Mouse (Mus musculus) cerebellum, adult (tissue): ENCODE results near the gene Polr1a.

Experiments used
- ATAC-seq: cut with Nextera tagmentation; 2 replicates; pipeline ENCODE4 v1.9.2; 2017; ENCODE audit warnings: mild to moderate bottlenecking, moderate library complexity, mixed read lengths; ENCODE audit not compliant: insufficient number of reproducible peaks, low FRiP score, low TSS enrichment

Polr1a gene

DNA sequence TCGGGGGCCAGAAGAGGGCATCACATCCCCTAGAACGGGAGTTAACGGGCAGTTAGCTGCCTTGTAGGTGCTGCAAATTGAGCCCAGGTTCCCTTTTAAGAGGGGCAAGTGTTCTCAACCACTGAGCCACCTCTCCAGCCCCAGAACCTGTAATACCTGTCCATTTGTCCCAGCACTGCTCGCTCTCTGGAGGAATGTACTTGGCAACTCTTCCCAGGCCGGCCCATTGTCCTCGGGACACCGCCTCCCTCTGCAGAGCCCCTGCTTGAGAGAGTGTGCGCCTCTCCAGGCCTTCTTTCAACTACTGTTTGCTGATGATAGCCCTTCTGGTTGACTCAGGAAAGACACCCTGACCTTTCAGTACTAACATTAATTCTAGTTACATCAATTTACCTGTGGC is 37.3 kb downstream of the Polr1a start:
- ATAC-seq = no peak

DNA sequence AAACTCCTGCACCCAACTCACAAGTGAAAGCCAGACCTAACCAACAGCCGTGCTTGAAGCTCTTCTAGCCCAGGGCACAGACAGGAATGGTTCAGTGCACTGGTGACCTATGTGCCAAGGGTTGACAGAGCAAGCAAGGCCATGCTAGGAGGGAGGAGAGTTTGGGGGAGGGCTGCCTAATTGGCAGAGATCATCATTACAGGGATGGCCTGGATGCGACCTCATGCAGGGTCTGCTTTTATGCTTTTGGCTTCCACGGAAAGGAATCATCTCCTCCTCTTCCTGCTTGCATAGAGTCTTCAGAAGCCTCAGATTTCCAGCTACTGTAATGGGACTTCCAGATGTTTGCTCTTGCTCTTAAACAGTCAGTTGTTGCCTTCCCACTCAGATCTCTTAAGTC is 40.9 kb downstream of the Polr1a start:
- no peak for ATAC-seq

DNA sequence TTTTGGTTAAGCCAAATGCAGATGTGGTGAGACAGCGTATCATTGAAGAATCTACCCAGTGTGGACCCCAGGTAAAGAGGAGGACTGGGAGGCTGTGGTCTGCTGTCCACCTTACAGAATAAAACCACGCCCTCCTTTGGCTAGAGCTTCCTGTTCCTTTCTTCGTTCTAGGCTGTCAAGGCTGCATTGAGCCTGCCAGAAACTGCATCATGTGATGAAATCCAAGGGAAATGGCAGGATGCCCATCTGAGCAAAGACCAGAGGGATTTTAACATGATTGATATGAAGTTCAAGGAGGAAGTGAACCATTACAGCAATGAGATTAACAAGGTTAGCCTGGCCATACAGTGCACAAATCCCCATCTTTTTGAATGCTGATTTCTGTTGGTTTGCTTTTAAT is 41.7 kb downstream of the Polr1a start:
- ATAC-seq = no peak

DNA sequence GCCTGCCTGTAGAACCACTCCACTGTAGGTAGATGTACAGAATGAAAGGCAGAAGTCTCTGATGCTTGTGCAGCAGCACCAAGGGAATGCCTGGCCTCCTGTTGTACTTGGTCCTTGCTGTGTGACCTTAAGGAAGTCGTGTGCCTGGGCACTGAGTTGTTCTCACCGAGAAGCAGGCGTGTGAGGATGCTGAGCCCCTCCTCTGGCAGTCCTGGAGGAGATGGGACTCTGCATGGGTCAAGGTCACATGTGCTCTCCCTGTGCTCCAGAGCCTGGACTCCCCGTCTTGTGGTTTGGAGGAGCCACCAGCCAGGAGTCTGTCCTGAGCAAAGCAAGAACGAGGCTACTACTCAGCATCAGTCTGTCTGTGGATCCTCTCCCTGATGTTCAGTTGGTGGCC is 42.3 kb downstream of the Polr1a start:
- ATAC-seq = no peak

DNA sequence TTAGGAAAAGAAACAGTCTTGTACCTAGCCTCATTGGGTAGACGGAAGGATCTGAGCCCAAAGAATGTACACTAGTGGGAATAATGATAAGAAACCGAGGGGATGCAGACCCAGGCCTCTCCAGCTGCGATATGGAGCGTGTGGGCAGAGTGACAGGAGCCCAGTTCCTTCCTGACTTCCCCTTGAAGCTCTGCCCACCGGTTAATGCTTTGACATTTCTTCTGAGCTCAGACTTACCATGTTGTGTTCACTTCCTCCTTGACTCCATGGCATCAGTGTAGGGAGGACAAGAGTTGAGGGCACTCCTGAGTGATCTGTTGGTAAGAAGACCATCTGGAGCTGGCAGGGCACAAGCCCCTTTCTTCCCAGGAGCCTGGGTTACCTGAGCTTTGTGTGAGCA is 53.3 kb downstream of the Polr1a start:
- ATAC-seq = no peak

DNA sequence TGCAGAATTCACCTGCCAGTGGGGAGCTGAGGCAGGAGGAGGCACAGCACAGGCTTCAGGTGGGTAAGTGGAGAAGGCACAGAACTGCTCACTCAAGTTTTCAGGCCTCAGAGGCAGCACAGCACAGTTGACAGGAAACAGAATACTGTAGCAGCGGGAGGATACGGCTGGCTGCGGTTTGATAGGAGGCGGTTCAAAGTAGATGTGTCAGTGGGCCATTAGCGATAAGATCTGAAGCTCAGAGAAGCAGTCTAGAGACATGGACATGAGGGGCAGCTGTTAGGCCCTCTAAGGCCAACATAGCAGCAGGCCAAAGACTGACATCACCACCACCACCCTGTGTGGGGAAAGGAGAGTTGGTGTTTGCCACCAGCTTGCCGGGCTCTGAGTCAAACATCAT is 53.9 kb downstream of the Polr1a start:
- no peak for ATAC-seq

DNA sequence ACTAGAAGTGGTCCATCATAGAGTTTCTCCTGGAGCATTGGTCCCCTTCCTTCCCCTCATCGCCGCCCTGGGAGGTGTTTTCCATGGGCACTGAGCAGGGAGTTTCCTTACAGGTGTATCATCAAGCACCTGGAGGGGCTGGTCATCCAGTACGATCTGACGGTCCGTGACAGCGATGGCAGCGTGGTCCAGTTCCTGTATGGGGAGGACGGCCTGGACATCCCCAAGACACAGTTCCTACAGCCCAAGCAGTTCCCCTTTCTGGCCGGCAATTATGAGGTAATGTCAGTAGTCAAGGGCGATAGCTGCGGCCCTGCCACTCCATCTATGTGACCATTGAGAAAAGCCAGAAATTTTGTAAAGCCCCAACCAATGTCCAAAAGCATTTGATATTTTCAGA is 54.7 kb downstream of the Polr1a start:
- ATAC-seq = no peak

DNA sequence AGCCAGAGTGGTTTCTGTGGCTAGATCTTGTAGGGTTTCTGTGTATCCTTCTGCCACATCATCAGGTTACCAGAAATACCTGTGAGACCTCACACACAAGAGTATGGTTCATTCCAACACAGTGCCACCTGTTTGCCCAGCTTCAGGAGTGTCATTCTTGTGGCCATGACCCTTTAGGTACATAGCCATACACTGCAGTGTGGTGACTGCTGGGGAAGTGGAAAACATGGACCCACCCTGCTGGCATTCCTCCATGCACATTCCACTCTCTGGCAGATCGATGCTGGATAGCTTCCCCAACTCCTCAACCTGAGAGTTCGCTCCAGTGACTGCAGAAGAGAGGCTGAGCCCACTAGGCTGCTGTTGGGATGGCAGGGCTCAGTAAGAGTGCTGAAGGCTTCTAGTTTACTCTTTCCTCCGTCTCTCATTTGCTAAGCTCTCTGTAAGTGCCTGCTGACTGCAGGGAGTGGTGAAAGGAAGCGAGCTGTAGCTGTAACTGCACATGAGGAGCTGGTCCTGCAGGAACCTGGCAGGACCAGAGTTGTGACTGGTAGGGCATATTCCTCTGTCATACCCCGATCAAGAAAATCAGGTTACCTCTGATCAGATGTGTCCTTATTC is 57.9 kb downstream of the Polr1a start:
- ATAC-seq = no peak

DNA sequence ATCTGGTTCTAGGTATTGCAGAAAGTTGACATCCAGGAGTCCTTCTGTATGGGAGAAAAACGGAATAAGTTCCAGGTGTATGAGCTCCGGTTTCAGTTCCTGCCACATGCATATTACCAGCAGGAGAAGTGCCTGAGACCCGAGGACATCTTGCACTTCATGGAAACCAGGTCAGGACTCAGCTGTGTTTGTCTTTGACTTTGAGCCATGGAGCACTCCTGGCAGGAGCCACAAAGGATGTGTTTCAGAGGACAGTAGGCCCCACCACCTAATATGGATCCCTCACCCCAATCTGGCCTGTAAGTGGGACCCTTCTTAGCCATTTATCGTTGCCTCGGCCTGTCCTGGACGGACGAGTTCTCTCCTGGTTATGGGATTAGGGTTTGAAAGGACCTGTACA is 59.0 kb downstream of the Polr1a start:
- ATAC-seq = no peak

DNA sequence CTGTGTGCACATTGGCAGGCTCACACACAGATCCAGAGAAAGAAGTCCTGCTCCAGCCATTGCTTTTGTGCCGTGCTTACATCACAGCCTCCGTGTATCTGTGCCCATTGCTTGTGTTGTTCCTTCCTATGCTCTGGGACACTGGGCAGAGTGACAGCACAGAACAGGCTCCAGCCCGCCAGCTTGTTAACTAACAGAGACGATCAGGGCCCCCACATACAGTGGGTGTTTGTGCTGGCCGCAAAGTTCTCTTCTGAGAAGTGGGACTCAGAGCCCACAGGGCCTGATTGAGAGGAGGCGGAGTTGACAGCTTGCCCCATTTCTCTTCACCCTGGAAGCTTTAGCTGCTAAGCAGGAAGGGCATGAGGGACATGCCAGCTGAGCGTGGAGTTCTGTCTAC is 60.6 kb downstream of the Polr1a start:
- ATAC-seq = no peak

DNA sequence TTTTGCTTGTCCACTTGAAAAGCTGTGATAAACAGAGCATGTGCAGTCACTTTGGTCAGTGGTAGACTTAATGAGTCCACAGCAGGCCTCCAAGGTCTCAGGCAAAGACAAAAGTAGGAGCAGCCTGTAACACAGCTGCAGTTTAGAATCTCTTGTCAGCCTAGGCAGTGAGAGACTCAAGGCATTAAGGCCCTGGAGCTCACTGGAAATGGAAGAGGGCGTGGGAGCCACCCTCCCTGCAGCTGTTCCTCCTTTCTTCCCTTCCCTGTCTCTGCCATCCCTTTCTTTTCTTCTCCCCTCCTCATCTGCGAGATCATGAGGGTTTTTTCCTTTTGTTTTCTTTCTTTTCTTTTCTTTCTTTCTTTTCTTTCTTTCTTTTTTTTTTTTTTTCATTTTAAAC is 61.3 kb downstream of the Polr1a start:
- no peak for ATAC-seq

DNA sequence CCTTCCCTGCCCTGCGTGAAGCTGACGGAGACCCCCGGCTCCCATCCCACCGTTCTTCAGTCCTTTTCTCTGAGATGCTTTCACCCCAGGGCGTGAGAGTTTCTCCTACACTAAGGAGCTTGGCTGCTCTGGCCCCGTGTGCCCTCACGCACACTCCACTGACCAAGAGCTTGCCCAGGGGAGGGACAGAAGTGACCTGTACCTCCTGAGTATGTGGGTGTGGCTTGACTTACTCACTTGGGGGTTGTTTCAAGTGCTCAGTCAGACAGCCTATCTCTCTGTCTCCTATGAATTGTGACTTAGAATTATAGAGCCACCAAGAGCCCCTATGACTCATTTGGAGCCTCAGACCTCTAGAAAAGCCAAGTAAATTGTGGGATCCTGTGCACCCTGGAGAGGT is 67.7 kb downstream of the Polr1a start:
- no peak for ATAC-seq

DNA sequence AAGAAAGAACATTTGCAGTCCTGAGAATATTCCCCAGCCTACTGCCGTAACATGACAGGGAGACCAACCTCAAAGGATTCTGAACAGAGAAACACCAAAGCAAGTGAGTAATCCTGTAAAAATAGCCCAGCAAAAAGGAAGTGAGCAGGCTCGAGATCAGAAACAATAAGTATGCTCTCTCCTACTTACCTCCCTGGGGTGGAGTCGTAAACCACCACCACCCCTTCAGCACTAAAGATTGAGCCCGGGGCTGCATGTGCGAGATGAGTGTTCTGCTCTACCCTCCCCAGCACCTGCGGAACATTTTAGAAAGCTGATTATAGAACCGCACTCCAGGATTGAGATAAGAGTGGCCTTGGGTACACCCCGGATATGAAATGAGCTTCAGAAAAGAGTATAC is 71.3 kb downstream of the Polr1a start:
- no peak for ATAC-seq

DNA sequence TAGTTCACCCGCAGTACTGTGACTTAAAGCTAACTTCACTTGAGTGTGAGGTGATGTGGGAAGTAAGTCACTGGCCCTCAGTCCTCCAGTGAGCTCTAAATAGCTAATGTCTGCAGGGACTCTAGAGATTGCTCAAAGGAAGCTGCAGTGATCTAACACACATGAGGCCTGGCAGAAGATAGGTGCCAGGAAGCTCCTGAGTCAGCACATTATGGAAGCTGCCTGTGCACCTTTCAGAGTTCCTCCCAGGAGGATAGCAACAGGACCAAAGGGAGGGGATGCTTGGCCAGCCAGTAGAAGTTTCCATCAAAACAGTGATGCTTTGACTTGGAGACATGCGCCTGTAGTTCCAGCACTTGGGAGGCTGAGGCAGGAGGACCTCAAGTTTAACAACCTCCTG is 71.7 kb downstream of the Polr1a start:
- no peak for ATAC-seq

DNA sequence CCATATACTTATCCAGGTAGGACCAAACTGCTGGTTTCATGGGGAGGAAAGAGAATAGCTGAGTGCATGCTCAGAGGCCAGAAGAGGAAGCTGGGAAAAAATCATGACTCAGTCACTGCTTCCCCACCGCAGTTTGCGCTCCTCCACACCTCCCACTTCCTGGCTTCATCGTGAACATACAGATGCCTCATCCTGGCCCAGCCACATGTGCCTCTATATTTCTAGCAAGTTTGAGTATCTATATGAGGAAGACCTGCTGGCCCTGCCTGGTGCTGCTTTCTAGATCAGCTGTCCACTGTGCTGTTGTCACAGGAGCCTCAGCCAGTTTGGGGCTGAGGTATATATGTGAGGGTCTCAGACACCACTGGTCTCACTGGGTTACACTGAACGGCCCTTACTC is 72.6 kb downstream of the Polr1a start:
- ATAC-seq = no peak

DNA sequence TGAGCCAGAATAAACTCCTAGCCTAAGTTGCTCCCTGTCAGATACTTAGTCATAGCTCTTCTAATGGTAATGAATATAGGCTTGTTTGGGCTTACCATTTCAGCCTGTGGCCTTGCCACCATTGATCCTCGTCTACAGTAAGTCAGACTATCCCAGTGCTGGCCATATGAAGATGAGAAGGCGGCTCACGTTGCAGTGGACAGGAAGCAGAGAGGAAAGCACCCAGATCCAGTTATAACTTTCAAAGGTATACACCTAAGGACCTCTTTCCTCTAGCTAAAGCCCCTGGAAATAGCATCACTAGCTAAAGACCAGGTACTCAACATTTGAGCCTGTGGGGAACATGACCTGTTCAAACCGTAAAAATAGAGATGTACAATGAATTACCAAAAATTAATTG is 77.1 kb downstream of the Polr1a start:
- ATAC-seq = no peak

DNA sequence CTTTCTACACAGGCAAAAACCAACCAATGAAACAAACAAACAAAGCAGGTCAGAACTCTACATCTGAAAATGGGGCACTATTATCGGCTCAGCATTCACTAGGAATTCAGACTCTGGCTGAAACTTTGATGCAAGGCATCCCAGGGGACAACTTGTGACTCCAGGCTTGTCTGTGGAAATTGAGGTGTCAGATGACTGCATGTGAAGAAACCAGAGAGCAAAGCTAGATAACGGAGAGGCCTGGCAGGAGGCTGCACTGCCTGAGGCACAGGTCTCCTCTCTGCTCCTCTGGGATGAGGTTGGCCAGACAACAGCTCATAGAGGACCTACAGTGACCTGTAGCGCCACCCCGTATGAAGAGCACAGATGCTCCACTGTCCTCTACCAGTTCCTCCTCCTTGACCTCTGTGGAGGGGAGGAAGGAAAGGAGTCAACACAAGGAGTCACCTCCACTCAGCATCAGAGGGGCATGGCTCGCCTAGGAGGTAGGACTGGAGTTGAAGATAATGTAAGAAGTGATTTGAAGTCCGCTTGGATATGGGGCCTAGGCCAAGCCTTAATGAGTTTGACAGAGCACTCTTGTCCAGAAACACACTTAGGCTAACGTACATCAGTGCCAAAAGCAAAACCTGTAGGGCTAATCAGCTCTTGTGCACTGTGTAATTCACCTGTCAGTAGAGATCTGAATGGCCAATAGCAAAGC is 78.8 kb downstream of the Polr1a start:
- no peak for ATAC-seq

DNA sequence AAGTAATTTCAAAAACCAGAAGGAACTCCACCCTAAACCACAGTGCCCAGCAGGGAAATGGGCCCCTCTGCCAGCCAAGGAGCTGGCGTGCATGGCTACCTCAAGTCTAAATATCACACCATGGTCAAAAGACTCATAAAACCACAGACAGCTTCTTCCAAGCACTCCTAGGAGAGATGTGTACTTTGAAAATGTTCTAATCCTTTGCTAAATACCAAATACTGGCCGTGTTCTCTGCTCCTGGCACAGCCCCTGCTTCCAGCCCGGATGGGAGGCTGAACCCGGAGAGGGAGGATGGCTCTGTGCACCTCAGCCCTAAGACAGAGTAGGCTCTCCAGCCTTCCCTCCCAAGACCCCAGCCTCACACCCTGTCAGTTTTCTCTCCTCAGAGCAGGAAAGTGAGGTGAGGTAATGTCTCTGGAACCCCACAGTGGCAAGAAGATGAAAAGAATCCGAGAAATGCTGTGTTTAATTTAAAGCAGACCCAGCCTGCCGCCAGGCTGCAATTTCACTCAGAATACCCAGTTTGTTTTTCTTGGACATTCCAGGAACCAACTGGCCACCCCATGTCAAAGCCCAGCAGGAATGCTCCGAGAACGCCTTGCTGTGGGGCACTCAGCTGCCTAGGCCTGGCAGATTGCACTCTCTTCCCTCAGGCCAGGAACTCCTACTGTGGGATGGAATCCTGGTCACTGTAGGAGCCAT is 80.9 kb downstream of the Polr1a start:
- peak; percentile 60 for ATAC-seq

DNA sequence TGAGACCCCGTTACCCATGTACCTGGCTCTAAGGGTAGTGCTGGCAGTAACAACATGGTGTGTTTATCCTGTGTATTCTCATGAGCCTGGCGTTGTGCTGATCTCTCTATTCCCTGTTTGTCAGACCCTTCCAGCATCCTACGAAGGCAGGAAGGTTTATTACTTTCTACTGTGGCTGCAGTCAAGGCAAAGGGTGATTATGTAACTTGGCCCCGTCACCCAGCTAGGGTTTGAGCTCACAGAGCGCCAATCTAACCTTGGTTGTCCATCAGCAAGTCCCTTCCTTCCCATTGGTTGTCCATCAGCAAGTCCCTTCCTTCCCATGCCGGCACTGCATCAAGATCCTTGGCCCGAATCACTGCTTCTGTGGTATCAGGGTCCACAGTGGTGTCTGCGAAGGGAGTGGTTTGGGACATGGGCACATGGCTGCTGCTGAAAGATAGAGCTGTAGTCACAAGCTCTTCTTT is 81.6 kb downstream of the Polr1a start:
- ATAC-seq = peak; percentile 71

DNA sequence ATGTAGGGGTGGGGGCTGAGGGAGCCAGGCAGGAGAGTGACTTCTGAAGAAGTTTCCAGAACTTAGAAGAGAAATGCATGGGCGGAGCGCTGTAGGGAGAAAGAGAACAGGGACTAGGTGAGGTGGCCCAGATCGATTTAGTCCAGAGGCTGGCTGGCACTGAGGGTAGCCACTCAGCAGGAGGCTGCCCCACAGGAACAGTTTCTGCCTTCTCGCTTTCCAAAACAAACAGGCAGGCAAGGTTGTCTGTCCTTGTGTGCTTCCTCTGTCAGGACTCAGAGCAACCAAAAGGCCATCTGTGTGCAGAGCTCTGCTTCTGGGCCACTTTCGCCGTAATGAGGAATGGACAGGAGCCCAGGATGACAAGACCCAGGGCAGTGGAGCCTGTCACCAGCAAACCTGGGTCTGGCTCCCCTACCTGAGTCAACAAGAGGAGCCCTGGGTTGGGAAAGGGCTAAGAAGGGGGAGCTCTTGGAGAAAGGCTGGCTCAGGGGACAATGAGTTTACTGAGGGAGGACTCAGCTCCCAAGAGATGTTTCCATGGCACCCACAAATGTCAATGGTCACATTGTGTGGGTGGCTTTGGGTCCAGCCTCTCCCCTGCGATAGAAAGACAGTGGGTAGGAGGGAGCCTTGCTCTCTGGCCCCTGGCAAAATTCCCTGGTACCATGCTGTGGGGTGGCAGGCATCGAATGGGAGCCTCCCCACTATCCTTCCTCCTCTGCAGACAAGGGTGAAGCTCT is 82.5 kb downstream of the Polr1a start:
- ATAC-seq = peak; percentile 41; the same call in 1 of the 2 replicates

DNA sequence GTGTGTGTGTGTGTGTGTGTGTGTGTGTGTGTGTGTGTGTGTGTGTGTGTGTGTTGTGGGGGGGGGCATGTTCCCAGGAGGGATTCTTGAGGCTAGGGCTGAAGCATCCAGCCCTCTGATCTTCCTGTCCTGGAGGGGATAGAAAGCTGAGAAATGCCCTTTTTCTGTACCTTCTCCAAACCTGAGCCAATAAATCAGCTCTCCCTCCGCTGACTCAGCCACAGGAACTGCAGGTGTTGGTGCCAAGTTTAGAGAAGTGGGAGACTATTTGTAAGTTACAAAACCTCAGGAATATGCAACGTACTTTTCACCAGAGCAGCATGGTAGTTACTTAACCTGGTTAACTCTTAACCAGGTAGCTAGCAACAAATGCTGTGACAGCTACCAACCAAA is 83.1 kb downstream of the Polr1a start:
- ATAC-seq = no peak
